Mouse (Mus musculus) naive thymus-derived CD4-positive, alpha-beta T cell, adult 2 months (primary cell): ENCODE data around the gene Prkce.
A peak's percentile ranks its signal among the peaks of the same experiment; 100 is the strongest.

Experiments used
- DNase-seq: peaks from one replicate; pipeline ENCODE4 v3.0.0-alpha.2; 2011; ENCODE audit warnings: low read depth

The Prkce gene

GRCm38 (mm10) chr17:86334990-86335389 lies 167.4 kb downstream of the Prkce start:
- no peak for DNase-seq

DNA sequence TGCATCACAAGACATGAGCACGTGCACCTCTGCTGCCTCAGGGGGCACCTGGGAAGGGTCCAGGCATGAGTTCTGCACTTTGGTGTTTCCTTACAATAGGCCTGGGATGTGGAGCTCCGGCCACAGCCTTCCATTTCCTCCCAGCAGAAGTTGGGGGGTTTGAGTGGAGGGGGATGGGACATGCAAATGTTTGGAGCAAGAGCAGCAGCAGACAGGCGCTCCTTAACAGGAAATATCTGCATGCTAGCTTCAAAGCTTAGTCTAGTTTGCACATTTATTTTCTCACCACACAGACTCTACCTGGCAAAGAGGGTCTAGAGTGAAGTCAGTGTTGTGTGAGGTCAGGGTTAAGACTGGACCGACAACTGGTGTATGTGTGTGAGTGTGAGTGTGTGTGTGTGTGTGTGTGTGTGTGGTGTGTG lies 169.1 kb downstream of the Prkce start:
- DNase-seq, result peak; percentile 72

GRCm38 (mm10) chr17:86337076-86337475 lies 169.5 kb downstream of the Prkce start:
- peak; percentile 77 for DNase-seq

- DNase-seq, result no peak
These were observed 170.7 kb downstream of the Prkce start for GRCm38 (mm10) chr17:86338328-86338727.

DNA sequence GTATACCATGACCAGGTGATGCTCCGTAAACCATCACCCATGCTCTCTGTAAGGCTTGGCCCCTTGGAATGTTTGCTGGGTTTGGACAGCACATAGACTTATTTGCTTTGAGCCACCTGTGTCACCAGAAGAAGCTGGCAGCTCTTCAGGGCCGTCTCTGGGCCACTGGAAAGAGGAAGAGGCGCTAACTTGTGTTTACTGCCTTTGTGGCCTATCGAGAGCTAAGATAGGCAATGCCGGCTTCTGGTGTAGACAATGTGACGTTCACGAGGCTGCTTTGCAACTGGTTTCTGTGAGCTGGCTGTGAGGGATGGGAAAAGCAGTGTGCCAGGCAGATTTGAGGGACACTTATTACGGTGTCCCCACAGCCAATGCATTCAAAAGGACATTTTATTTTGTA lies 176.4 kb downstream of the Prkce start:
- no peak for DNase-seq

- no peak for DNase-seq
These were observed 177.8 kb downstream of the Prkce start for GRCm38 (mm10) chr17:86345234-86346005.

- no peak for DNase-seq
These were observed 182.7 kb downstream of the Prkce start for GRCm38 (mm10) chr17:86350236-86350635.

DNA sequence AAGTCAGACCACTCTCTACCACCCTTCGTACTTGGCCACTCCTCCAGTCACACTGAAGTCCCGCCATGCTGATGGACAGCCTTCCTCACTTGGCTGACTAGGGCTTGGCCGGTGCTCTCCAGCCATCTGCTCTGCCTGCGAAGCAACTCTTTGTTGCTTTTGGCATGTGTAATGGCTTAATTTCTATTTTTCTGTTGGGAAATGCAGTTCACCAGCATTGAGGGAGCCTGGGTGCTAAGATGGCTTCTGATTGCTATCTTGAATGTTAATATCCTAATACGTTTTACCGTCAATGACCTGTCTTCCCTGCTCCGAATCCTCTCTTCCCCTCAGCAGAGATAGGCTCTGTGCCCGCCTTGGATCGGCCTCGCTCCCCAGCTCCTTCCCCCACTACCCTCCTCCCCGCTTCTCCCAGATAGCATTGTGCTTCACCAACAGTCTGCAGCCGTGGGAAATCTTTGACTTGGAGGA lies 183.2 kb downstream of the Prkce start:
- no peak for DNase-seq

GRCm38 (mm10) chr17:86351282-86351681 lies 183.7 kb downstream of the Prkce start:
- DNase-seq, result no peak

- no peak for DNase-seq
These were observed 184.9 kb downstream of the Prkce start for GRCm38 (mm10) chr17:86352247-86353037.

- peak; percentile 54 for DNase-seq
These were observed 186.1 kb downstream of the Prkce start for GRCm38 (mm10) chr17:86353679-86354078.

GRCm38 (mm10) chr17:86354101-86354500 lies 186.5 kb downstream of the Prkce start:
- DNase-seq, result peak; percentile 57

DNA sequence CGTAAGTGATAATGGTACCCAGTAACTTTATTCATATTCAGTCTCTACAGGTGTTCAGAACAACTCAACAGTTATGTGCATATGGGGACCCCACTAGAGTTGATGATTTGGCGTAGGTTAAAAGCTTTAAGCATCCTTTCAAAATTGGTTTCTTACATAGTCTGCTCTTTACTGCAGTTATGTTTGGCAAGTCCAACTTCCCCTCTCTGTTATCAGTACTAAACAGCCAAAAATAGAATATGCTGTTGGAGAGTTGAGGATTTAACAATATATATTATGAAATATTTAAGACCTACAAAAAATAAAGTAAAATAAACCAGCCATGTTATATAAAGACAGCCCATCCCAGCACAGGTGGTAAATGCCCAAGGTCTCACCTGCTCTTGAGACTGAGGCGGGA lies 187.3 kb downstream of the Prkce start:
- DNase-seq, result no peak

GRCm38 (mm10) chr17:86355318-86355717 lies 187.7 kb downstream of the Prkce start:
- no peak for DNase-seq

GRCm38 (mm10) chr17:86355772-86356451 lies 188.3 kb downstream of the Prkce start:
- DNase-seq, result no peak

GRCm38 (mm10) chr17:86358388-86358787 lies 190.8 kb downstream of the Prkce start:
- peak; percentile 53 for DNase-seq

DNA sequence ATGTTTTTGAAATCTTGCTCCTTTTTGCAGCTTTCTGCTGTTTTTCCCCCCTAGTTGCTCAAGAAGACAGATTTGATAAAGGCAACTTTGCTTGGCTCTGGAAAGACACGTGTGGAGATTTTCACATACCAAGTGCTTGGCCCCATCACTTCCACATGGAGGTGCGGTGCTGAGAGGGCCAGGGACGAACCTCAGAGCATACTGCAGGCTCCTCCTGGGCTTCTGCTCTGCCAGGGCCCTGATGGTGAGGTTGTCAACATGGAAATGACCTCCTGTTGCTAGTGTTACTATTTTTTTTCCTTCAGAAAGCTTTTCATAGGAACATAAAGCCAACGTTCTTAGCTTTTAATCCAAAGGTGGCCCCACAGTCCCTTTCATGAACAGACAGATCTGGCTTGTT lies 191.3 kb downstream of the Prkce start:
- no peak for DNase-seq

- no peak for DNase-seq
These were observed 193.3 kb downstream of the Prkce start for GRCm38 (mm10) chr17:86360849-86361248.

- no peak for DNase-seq
These were observed 195.8 kb downstream of the Prkce start for GRCm38 (mm10) chr17:86363356-86363755.

DNA sequence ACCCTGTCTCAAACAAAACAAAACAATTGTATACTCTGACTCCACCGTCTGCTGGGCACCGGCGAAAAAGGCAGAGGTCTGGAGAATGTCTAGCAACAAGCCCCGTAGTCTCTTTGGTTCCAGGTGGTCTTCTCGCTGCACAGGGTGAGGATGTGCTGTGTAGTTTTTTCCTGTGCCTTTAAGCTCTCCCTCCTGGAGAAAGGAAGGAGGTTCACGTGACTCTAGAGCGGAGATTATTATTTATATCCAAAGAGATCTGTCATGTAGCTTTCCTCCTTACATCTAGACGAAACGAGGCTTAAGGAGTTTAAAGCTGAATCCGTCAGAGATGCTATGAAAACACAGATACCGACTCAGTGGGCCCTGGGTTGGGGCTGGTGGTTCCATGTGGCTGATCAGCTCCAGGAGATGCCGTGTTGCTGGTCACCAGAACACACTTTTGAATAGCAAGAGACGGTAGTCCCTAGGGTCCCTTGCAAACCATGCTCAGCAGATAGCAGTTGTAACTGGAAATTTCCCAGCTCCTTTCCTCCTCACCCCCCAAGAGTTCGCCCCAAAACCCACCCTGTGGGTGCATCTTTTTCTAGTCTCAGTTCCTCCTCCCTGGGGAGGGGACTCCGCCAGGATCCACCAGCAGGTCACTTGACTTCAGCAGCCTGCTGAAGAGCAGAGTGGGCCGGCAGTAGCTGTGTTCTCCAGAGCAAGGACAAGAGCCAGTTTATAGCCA lies 196.9 kb downstream of the Prkce start:
- DNase-seq, result no peak

- no peak for DNase-seq
These were observed 199.3 kb downstream of the Prkce start for GRCm38 (mm10) chr17:86366919-86367318.

DNA sequence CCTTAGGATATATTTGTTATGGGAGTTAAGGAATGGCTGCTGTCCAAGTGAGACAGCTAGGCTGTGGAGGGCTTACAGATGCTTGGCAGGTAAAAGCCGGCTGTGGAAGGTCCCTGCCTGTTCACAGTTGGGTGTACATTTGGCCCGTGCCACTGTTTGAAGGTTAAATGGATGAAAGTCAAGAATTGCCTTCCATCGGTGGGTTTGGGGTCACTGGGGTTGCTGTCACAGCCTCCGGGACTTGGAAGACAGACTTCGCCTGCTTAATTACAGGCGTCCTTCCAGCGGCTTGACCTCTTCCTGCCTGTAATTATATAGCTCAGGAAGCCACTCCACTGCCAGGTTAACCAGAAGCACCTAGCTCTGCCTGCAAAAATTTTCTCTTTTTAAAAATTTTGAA lies 200.1 kb downstream of the Prkce start:
- no peak for DNase-seq
